Mouse (Mus musculus): ENCODE measurements around the gene Tmem178. TPM values are rescaled to one million over a fixed set of nuclear protein-coding genes. Genes with fewer than 3 reads are reported as not detected.
A peak's percentile ranks its signal among the peaks of the same experiment; 100 is the strongest.
"Not testable (repeated sequence)": the region's sequence is repeated elsewhere in the genome, so short reads cannot be mapped to it uniquely, and the experiment has no call there.

Tmem178 gene
- polyA plus RNA-seq, 1 experiment from 2014 or later = 11.7 TPM

- Histone ChIP-seq H3K4me3 (ENCODE audit: low read length) (no peak overlapping the region), H3K4me2 (replicated peaks; ENCODE audit: low read depth, low read length) (no peak overlapping the region), H3K36me3 (ENCODE audit: control insufficient read depth, insufficient read depth, low read length) (no peaks in the 10 kb centered on the region), H3K27me3 (ENCODE audit: control insufficient read depth, insufficient read depth, low read length) (peaks cover 2% of the 10 kb centered on the region; the same call in 1 of the 2 replicates), H3K27ac (ENCODE audit: low read depth, low read length) (no peak overlapping the region), H3K9ac (ENCODE audit: low read depth, low read length) (no peak overlapping the region), H3K4me1 (ENCODE audit: control insufficient read depth, insufficient read depth, low read length) (no peaks in the 10 kb centered on the region), H3K9me3 (ENCODE audit: control insufficient read depth, low read length) (no peaks in the 10 kb centered on the region)
- peak; percentile 55 for ATAC-seq (ENCODE audit: low FRiP score, low TSS enrichment)
- 29% methylated on average over 5 of the region's 5 CpGs for WGBS
Observed at GRCm38 (mm10) chr17:80936521-80936920, 7.9 kb upstream of the Tmem178 start.

GRCm38 (mm10) chr17:80939833-80940232, 4.6 kb upstream of the Tmem178 start:
- WGBS = 82% methylated on average over 7 of the region's 7 CpGs
- Histone ChIP-seq H3K9ac (ENCODE audit: low read depth, low read length) (no peak overlapping the region), H3K36me3 (ENCODE audit: control insufficient read depth, insufficient read depth, low read length) (no peaks in the 10 kb centered on the region), H3K27ac (ENCODE audit: low read depth, low read length) (no peak overlapping the region), H3K4me3 (ENCODE audit: low read length) (no peak overlapping the region), H3K9me3 (ENCODE audit: control insufficient read depth, low read length) (no peaks in the 10 kb centered on the region), H3K27me3 (ENCODE audit: control insufficient read depth, insufficient read depth, low read length) (peaks cover 14% of the 10 kb centered on the region), H3K4me1 (ENCODE audit: control insufficient read depth, insufficient read depth, low read length) (no peaks in the 10 kb centered on the region), H3K4me2 (replicated peaks; ENCODE audit: low read depth, low read length) (no peak overlapping the region)
- ATAC-seq (ENCODE audit: low FRiP score, low TSS enrichment) = no peak

GRCm38 (mm10) chr17:80941857-80942256, 2.6 kb upstream of the Tmem178 start:
- H3K27me3 ChIP-seq (ENCODE audit: control insufficient read depth, insufficient read depth, low read length) = peaks cover 21% of the 10 kb centered on the region
- H3K4me2 ChIP-seq (replicated peaks; ENCODE audit: low read depth, low read length) = no peak overlapping the region
- no peak for ATAC-seq (ENCODE audit: low FRiP score, low TSS enrichment)
- 59% methylated on average over 11 of the region's 11 CpGs for WGBS
- H3K4me1 ChIP-seq (ENCODE audit: control insufficient read depth, insufficient read depth, low read length) = no peaks in the 10 kb centered on the region
- no peak overlapping the region for H3K27ac ChIP-seq (ENCODE audit: low read depth, low read length)
- H3K36me3 ChIP-seq (ENCODE audit: control insufficient read depth, insufficient read depth, low read length) = no peaks in the 10 kb centered on the region
- H3K4me3 ChIP-seq (ENCODE audit: low read length) = no peak overlapping the region
- H3K9ac ChIP-seq (ENCODE audit: low read depth, low read length) = no peak overlapping the region
- no peaks in the 10 kb centered on the region for H3K9me3 ChIP-seq (ENCODE audit: control insufficient read depth, low read length)

- no peaks in the 10 kb centered on the region for H3K9me3 ChIP-seq (ENCODE audit: control insufficient read depth, low read length)
- H3K27ac ChIP-seq (ENCODE audit: low read depth, low read length) = no peak overlapping the region
- H3K27me3 ChIP-seq (ENCODE audit: control insufficient read depth, insufficient read depth, low read length) = peaks cover 27% of the 10 kb centered on the region
- peak overlapping the region; percentile 98 for H3K4me2 ChIP-seq (replicated peaks; ENCODE audit: low read depth, low read length)
- H3K36me3 ChIP-seq (ENCODE audit: control insufficient read depth, insufficient read depth, low read length) = no peaks in the 10 kb centered on the region
- H3K4me1 ChIP-seq (ENCODE audit: control insufficient read depth, insufficient read depth, low read length) = no peaks in the 10 kb centered on the region
- 6% methylated on average over 17 of the region's 26 CpGs for WGBS
- peak overlapping the region; percentile 71 for H3K4me3 ChIP-seq (ENCODE audit: low read length)
- ATAC-seq (ENCODE audit: low FRiP score, low TSS enrichment) = peak; percentile 10; the same call in 1 of the 2 replicates
- peak overlapping the region; percentile 74 for H3K9ac ChIP-seq (ENCODE audit: low read depth, low read length)
Observed at GRCm38 (mm10) chr17:80943835-80944529, 450 bp upstream of the Tmem178 start.

- not testable (repeated sequence) for ATAC-seq (ENCODE audit: low FRiP score, low TSS enrichment); H3K4me1 ChIP-seq (ENCODE audit: control insufficient read depth, insufficient read depth, low read length); H3K9me3 ChIP-seq (ENCODE audit: control insufficient read depth, low read length); H3K27ac ChIP-seq (ENCODE audit: low read depth, low read length); H3K36me3 ChIP-seq (ENCODE audit: control insufficient read depth, insufficient read depth, low read length); H3K9ac ChIP-seq (ENCODE audit: low read depth, low read length)
- WGBS = 28% methylated on average over 8 of the region's 8 CpGs
- peak overlapping the region; percentile 1; the same call in 1 of the 2 replicates for H3K4me3 ChIP-seq (ENCODE audit: low read length)
- peaks cover 27% of the 10 kb centered on the region for H3K27me3 ChIP-seq (ENCODE audit: control insufficient read depth, insufficient read depth, low read length)
- peak overlapping the region; percentile 24 for H3K4me2 ChIP-seq (replicated peaks; ENCODE audit: low read depth, low read length)
Observed at GRCm38 (mm10) chr17:80945510-80945909, 1.1 kb downstream of the Tmem178 start.

GRCm38 (mm10) chr17:80946091-80946885, 1.9 kb downstream of the Tmem178 start:
- no peak overlapping the region for H3K9ac ChIP-seq (ENCODE audit: low read depth, low read length)
- H3K27ac ChIP-seq (ENCODE audit: low read depth, low read length) = no peak overlapping the region
- H3K36me3 ChIP-seq (ENCODE audit: control insufficient read depth, insufficient read depth, low read length) = no peaks in the 10 kb centered on the region
- no peak for ATAC-seq (ENCODE audit: low FRiP score, low TSS enrichment)
- no peaks in the 10 kb centered on the region for H3K4me1 ChIP-seq (ENCODE audit: control insufficient read depth, insufficient read depth, low read length)
- H3K4me3 ChIP-seq (ENCODE audit: low read length) = no peak overlapping the region
- H3K9me3 ChIP-seq (ENCODE audit: control insufficient read depth, low read length) = no peaks in the 10 kb centered on the region
- 77% methylated on average over 5 of the region's 5 CpGs for WGBS
- H3K27me3 ChIP-seq (ENCODE audit: control insufficient read depth, insufficient read depth, low read length) = peaks cover 24% of the 10 kb centered on the region
- no peak overlapping the region; the same call in 1 of the 2 replicates for H3K4me2 ChIP-seq (replicated peaks; ENCODE audit: low read depth, low read length)

GRCm38 (mm10) chr17:80947075-80947960, 2.9 kb downstream of the Tmem178 start:
- no peaks in the 10 kb centered on the region for H3K36me3 ChIP-seq (ENCODE audit: control insufficient read depth, insufficient read depth, low read length)
- ATAC-seq (ENCODE audit: low FRiP score, low TSS enrichment) = no peak
- peaks cover 2% of the 10 kb centered on the region; the same call in 1 of the 2 replicates for H3K4me1 ChIP-seq (ENCODE audit: control insufficient read depth, insufficient read depth, low read length)
- WGBS = 81% methylated on average over 12 of the region's 12 CpGs
- no peaks in the 10 kb centered on the region for H3K9me3 ChIP-seq (ENCODE audit: control insufficient read depth, low read length)
- H3K4me2 ChIP-seq (replicated peaks; ENCODE audit: low read depth, low read length) = no peak overlapping the region
- H3K4me3 ChIP-seq (ENCODE audit: low read length) = no peak overlapping the region
- no peak overlapping the region for H3K9ac ChIP-seq (ENCODE audit: low read depth, low read length)
- no peak overlapping the region for H3K27ac ChIP-seq (ENCODE audit: low read depth, low read length)
- H3K27me3 ChIP-seq (ENCODE audit: control insufficient read depth, insufficient read depth, low read length) = peaks cover 24% of the 10 kb centered on the region

GRCm38 (mm10) chr17:80949382-80949781, 5.0 kb downstream of the Tmem178 start:
- 83% methylated on average over 7 of the region's 7 CpGs for WGBS
- no peak overlapping the region for H3K27ac ChIP-seq (ENCODE audit: low read depth, low read length)
- ATAC-seq (ENCODE audit: low FRiP score, low TSS enrichment) = no peak

More at GRCm38 (mm10) chr17:80949382-80949781, 5.0 kb downstream of the Tmem178 start:
- H3K27me3 ChIP-seq (ENCODE audit: control insufficient read depth, insufficient read depth, low read length) = peaks cover 17% of the 10 kb centered on the region
- no peaks in the 10 kb centered on the region for H3K36me3 ChIP-seq (ENCODE audit: control insufficient read depth, insufficient read depth, low read length)
- no peak overlapping the region for H3K9ac ChIP-seq (ENCODE audit: low read depth, low read length)
- no peak overlapping the region for H3K4me2 ChIP-seq (replicated peaks; ENCODE audit: low read depth, low read length)
- H3K4me3 ChIP-seq (ENCODE audit: low read length) = no peak overlapping the region
- H3K9me3 ChIP-seq (ENCODE audit: control insufficient read depth, low read length) = no peaks in the 10 kb centered on the region
- H3K4me1 ChIP-seq (ENCODE audit: control insufficient read depth, insufficient read depth, low read length) = peaks cover 6% of the 10 kb centered on the region; the same call in 1 of the 2 replicates
